Mouse (Mus musculus): Measurements from ENCODE around the gene Pfn3. TPM values are rescaled to one million over a fixed set of nuclear protein-coding genes. Genes with fewer than 3 reads are reported as not detected.
A peak's percentile ranks its signal among the peaks of the same experiment; 100 is the strongest.

The Pfn3 gene
- polyA plus RNA-seq, 1 experiment: not detected

GRCm38 (mm10) chr13:55374206-55374924 lies 40.7 kb downstream of the Pfn3 start:
- TF ChIP-seq CTCF (IDR thresholded peaks at IDR 0.05; ENCODE audit: low read depth, low read length): no peak
- no peak for TF ChIP-seq POLR2A (IDR thresholded peaks at IDR 0.05; ENCODE audit: borderline replicate concordance, low read depth, low read length)
- peaks cover 32% of the 10 kb centered on the region for H3K4me1 ChIP-seq (ENCODE audit: control insufficient read depth, insufficient read depth, low read length)
- H3K27ac ChIP-seq (ENCODE audit: insufficient read depth, low read depth, low read length): no peak overlapping the region
- no peak overlapping the region for H3K4me3 ChIP-seq (ENCODE audit: insufficient read depth, low read length)

DNA sequence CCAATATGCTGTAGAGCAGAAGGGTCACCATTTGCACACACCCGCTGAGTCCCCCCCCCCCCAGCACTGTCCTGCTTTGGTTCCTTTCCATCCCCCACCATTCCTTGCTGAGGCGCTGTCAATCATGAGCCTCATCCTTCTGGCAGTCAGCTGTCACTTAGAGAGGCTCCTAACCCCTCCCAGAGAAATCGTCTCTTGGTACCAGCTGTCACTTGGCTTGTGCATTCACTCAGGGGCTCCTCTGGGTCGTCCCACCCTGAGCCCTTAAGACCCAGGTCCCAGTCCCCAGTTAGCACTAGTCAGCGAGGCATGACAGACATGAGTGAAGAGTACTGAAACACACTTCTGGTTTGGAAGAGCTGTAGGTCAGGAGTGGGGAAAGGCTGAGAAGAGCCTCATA lies 43.3 kb downstream of the Pfn3 start:
- H3K4me1 ChIP-seq (ENCODE audit: control insufficient read depth, insufficient read depth, low read length): peaks cover 39% of the 10 kb centered on the region

DNA sequence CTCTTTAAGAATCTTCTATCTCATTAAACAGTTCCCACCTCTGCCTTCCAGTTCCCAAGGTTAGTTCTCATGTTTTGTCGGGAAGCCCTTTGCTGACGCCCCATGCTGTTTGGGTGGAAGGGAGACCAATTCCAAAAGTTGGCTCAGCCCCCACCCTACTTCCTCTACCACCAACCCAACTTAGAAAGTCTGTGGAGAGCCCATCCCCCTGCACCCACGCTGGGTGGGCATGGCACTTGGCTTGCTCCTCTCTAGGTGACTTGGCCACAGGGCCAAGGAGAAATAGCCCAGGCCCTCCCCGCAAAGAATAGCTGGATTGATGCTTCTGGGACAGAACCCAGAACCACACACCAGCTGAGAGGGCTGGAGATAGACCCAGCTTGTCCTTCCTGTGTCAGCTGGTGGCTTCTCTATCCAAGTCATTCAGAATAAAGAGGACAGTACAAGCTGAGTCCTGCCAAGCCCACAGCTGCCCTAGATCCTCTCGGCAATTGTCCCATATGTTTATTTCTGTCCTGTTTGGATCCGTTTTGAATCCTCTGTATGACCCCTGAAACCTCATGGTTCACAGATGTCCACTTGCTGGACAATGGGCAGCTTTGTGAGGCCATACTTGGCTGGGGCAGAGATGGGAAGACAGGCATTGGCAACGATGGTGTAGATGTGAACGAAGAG lies 43.9 kb downstream of the Pfn3 start:
- Histone ChIP-seq H3K4me1 (ENCODE audit: control insufficient read depth, insufficient read depth, low read length) (peaks cover 39% of the 10 kb centered on the region), H3K4me3 (ENCODE audit: insufficient read depth, low read length) (no peak overlapping the region), H3K27ac (ENCODE audit: insufficient read depth, low read depth, low read length) (no peak overlapping the region)
- TF ChIP-seq POLR2A (IDR thresholded peaks at IDR 0.05; ENCODE audit: borderline replicate concordance, low read depth, low read length) (no peak), CTCF (IDR thresholded peaks at IDR 0.05; ENCODE audit: low read depth, low read length) (no peak)

More for the DNA sequence above, 43.3 kb downstream of the Pfn3 start:
- H3K4me3 ChIP-seq (ENCODE audit: insufficient read depth, low read length): no peak overlapping the region
- H3K27ac ChIP-seq (ENCODE audit: insufficient read depth, low read depth, low read length): no peak overlapping the region
- TF ChIP-seq CTCF (IDR thresholded peaks at IDR 0.05; ENCODE audit: low read depth, low read length): no peak
- TF ChIP-seq POLR2A (IDR thresholded peaks at IDR 0.05; ENCODE audit: borderline replicate concordance, low read depth, low read length): no peak

GRCm38 (mm10) chr13:55370234-55370633 lies 44.8 kb downstream of the Pfn3 start:
- H3K27ac ChIP-seq (ENCODE audit: insufficient read depth, low read depth, low read length): peak overlapping the region; percentile 93
- H3K4me1 ChIP-seq (ENCODE audit: control insufficient read depth, insufficient read depth, low read length): peaks cover 39% of the 10 kb centered on the region
- H3K4me3 ChIP-seq (ENCODE audit: insufficient read depth, low read length): peak overlapping the region; percentile 72
- TF ChIP-seq POLR2A (IDR thresholded peaks at IDR 0.05; ENCODE audit: borderline replicate concordance, low read depth, low read length): no peak
- no peak for TF ChIP-seq CTCF (IDR thresholded peaks at IDR 0.05; ENCODE audit: low read depth, low read length)

DNA sequence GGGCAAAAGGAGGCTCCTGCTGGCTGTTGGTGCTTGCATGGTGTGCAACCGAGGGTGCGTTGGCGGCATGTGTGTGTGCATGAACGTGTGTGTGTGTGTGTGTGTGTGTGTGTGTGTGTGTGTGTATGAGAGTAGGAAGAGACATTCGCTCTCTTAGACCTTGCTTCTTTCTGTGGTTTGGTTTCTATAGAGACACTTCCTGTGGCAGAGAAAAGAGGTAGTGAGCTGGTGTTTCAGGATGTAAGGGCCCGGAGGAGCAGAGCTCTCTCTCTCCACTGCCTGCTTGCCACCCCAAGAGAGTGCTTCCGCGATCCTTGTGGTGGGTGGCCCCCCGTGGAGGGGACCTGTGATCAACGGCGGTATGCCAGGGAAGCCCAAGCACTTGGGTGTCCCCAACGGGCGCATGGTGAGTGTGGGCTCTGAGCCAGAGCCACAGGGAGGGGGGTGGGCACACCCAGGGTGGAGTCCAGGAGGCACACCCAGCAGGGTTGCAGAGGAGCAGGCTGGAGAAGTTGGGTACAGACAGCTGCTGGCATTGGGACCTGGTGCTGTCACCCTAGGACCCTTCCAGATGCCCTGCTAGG lies 45.4 kb downstream of the Pfn3 start, which contains the start of gene Rgs14:
Rgs14 (plus strand) TSS at position 202 of the 584 bp plus-strand sequence.
- Histone ChIP-seq H3K4me3 (ENCODE audit: insufficient read depth, low read length) (peak within 1 kb of the TSS; percentile 72), H3K27ac (ENCODE audit: insufficient read depth, low read depth, low read length) (peak within 1 kb of the TSS; percentile 93), H3K4me1 (ENCODE audit: control insufficient read depth, insufficient read depth, low read length) (peaks cover 39% of the 10 kb centered on the region)
- TF ChIP-seq CTCF (IDR thresholded peaks at IDR 0.05; ENCODE audit: low read depth, low read length): no peak
- TF ChIP-seq POLR2A (IDR thresholded peaks at IDR 0.05; ENCODE audit: borderline replicate concordance, low read depth, low read length): peak; percentile 59; the same call in 1 of the 2 replicates

DNA sequence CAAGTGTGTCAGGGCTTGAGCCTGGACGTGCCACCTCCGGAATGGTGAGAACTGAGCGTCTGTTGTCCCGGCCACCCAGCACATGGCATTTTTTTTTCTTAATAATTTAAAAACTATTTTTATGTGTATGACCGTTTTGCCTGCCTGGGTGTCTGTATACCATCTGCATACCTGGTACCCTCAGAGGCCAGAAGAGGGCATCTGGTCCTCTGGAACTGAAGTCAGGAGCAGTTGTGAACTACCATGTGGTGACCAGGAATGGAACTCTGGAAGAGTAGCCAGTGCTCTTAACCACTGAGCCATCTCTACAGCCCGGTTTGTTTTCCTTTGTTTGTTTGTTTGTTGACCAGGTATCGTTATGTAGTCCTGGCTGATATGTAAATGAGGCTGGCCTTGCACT lies 46.6 kb downstream of the Pfn3 start:
- no peak overlapping the region for H3K4me3 ChIP-seq (ENCODE audit: insufficient read depth, low read length)
- no peak for TF ChIP-seq POLR2A (IDR thresholded peaks at IDR 0.05; ENCODE audit: borderline replicate concordance, low read depth, low read length)
- no peak for TF ChIP-seq CTCF (IDR thresholded peaks at IDR 0.05; ENCODE audit: low read depth, low read length)
- peaks cover 39% of the 10 kb centered on the region for H3K4me1 ChIP-seq (ENCODE audit: control insufficient read depth, insufficient read depth, low read length)
- no peak overlapping the region for H3K27ac ChIP-seq (ENCODE audit: insufficient read depth, low read depth, low read length)

Other genes with a start within 250 kb of the Pfn3 start
- gene Nsd1, start 205.4 kb downstream of the Pfn3 start, polyA plus RNA-seq (2012; ENCODE audit: insufficient read depth, insufficient read length, missing spikeins): 51.0 and 51.4 TPM in 2 replicates
- 283 TPM in 2 replicates for gene Prelid1, start 94.7 kb downstream of the Pfn3 start, polyA plus RNA-seq (2012; ENCODE audit: insufficient read depth, insufficient read length, missing spikeins)
- gene Rab24, start 93.3 kb downstream of the Pfn3 start, polyA plus RNA-seq (2012; ENCODE audit: insufficient read depth, insufficient read length, missing spikeins): 75.6 and 91.3 TPM in 2 replicates
- 8.6 and 8.8 TPM in 2 replicates for gene Mxd3, start 85.4 kb downstream of the Pfn3 start, polyA plus RNA-seq (2012; ENCODE audit: insufficient read depth, insufficient read length, missing spikeins)
- gene Lman2, start 52.4 kb downstream of the Pfn3 start, polyA plus RNA-seq (2012; ENCODE audit: insufficient read depth, insufficient read length, missing spikeins): 94.1 and 94.6 TPM in 2 replicates
- 34.7 and 39.1 TPM in 2 replicates for gene Rgs14, start 45.5 kb downstream of the Pfn3 start, polyA plus RNA-seq (2012; ENCODE audit: insufficient read depth, insufficient read length, missing spikeins)
- not detected in 2 replicates for gene Slc34a1, start 17.0 kb downstream of the Pfn3 start, polyA plus RNA-seq (2012; ENCODE audit: insufficient read depth, insufficient read length, missing spikeins)
- gene F12, start 11.6 kb upstream of the Pfn3 start, polyA plus RNA-seq (2012; ENCODE audit: insufficient read depth, insufficient read length, missing spikeins): not detected in 2 replicates
- gene Grk6, start 29.8 kb upstream of the Pfn3 start, polyA plus RNA-seq (2012; ENCODE audit: insufficient read depth, insufficient read length, missing spikeins): 42.1 and 43.0 TPM in 2 replicates
- not detected in 2 replicates for gene Prr7, start 49.0 kb upstream of the Pfn3 start, polyA plus RNA-seq (2012; ENCODE audit: insufficient read depth, insufficient read length, missing spikeins)
- 0.62 and 1.2 TPM in 2 replicates for gene Dbn1, start 72.9 kb upstream of the Pfn3 start, polyA plus RNA-seq (2012; ENCODE audit: insufficient read depth, insufficient read length, missing spikeins)
- gene Pdlim7, start 98.4 kb upstream of the Pfn3 start, polyA plus RNA-seq (2012; ENCODE audit: insufficient read depth, insufficient read length, missing spikeins): 6.0 TPM in 2 replicates
- gene Dok3, start 114.1 kb upstream of the Pfn3 start, polyA plus RNA-seq (2012; ENCODE audit: insufficient read depth, insufficient read length, missing spikeins): 87.8 and 94.2 TPM in 2 replicates
- 39.1 and 39.8 TPM in 2 replicates for gene Ddx41, start 121.4 kb upstream of the Pfn3 start, polyA plus RNA-seq (2012; ENCODE audit: insufficient read depth, insufficient read length, missing spikeins)
- gene Fam193b, start 155.9 kb upstream of the Pfn3 start, polyA plus RNA-seq (2012; ENCODE audit: insufficient read depth, insufficient read length, missing spikeins): 45.6 and 47.6 TPM in 2 replicates
- 90.3 and 94.9 TPM in 2 replicates for gene Tmed9, start 158.5 kb upstream of the Pfn3 start, polyA plus RNA-seq (2012; ENCODE audit: insufficient read depth, insufficient read length, missing spikeins)
- gene B4galt7, start 184.7 kb upstream of the Pfn3 start, polyA plus RNA-seq (2012; ENCODE audit: insufficient read depth, insufficient read length, missing spikeins): 25.2 and 27.5 TPM in 2 replicates
- gene Caml, start 207.8 kb upstream of the Pfn3 start, polyA plus RNA-seq (2012; ENCODE audit: insufficient read depth, insufficient read length, missing spikeins): 44.9 and 45.8 TPM in 2 replicates
- 53.3 and 59.2 TPM in 2 replicates for gene Ddx46, start 219.8 kb upstream of the Pfn3 start, polyA plus RNA-seq (2012; ENCODE audit: insufficient read depth, insufficient read length, missing spikeins)

Data from bone marrow macrophage, adult 2 months (primary cell).